Mouse (Mus musculus) ES-E14 (cell line): ENCODE data around the gene Itsn2.

Experiments
- CHD2 ChIP-seq: IDR thresholded peaks from 2 replicates; pipeline ENCODE4 v1.6.1; 2014; ENCODE audit warnings: mild to moderate bottlenecking, low read depth, low read length, inconsistent platforms
- HCFC1 ChIP-seq: IDR thresholded peaks from 2 replicates; pipeline ENCODE4 v1.6.1; 2012; ENCODE audit warnings: low read length, inconsistent platforms, borderline replicate concordance; ENCODE audit not compliant: insufficient read depth
- MAFK ChIP-seq: IDR thresholded peaks from 2 replicates; pipeline ENCODE4 v1.6.1; 2014; ENCODE audit warnings: mild to moderate bottlenecking, low read depth, low read length, inconsistent platforms; ENCODE audit not compliant: insufficient read depth
- ZC3H11A ChIP-seq: IDR thresholded peaks from 2 replicates; pipeline ENCODE4 v1.6.1; 2012; ENCODE audit warnings: low read depth, mild to moderate bottlenecking, inconsistent platforms, low read length, borderline replicate concordance
- ZNF384 ChIP-seq: IDR thresholded peaks from 2 replicates; pipeline ENCODE4 v1.6.1; 2012; ENCODE audit warnings: low read depth, low read length, inconsistent platforms

GRCm38 (mm10) chr12:4582326-4582725, 10.1 kb upstream of the Itsn2 start:
- TF ChIP-seq MAFK, result no peak
- TF ChIP-seq CHD2, result no peak
- TF ChIP-seq ZC3H11A, result no peak
- no peak for TF ChIP-seq HCFC1
- TF ChIP-seq ZNF384, result no peak
